Comparison of ENCODE assay signal across 10 mouse cellular contexts in the genomic region with DNA sequence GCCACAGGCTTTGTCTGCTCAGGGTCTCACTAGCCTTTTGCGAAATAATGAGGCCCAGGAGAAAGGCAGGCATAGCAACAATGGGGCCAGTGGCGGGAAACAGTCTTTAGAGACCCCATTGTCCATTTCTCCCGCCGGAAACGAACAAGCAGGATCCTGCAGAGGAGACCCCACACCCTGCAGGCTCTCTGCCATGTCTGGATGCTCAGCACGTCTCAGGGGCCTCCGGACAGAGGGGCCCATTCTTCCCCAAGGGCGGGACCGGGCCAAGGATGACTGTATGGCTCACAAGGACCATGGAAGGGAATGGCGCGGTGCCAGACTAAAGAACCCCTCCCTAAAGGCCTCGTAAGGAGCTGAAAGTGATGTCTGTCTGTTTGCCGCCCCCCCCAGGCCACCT. TPM values are rescaled to one million over a fixed set of nuclear protein-coding genes. Genes with fewer than 3 reads are reported as not detected.
DNase-seq lines count a peak whose midpoint lies in the region; ATAC-seq lines count a peak whose summit lies in the region.
"Had no signal": no experiment of that assay in that cellular context is flagged by ENCODE, and none has a peak within 500 bp of the region (broad histone marks: within the 10 kb centered on the region; RNA-seq: fewer than 3 reads in every experiment).

No protein-coding gene starts in this region.

- H3K9me3 ChIP-seq in hindbrain, embryonic 10.5 days = no peaks in the 10 kb centered on the region
- no peaks in the 10 kb centered on the region for H3K9me3 ChIP-seq in midbrain, embryonic 15.5 days

- peak overlapping the region; percentile 2; the same call in 1 of the 2 replicates for H3K4me2 ChIP-seq in midbrain, embryonic 15.5 days

- H3K4me1 ChIP-seq in hindbrain, embryonic 10.5 days (replicated peaks) = peaks cover 72% of the 10 kb centered on the region
- peaks cover 55% of the 10 kb centered on the region for H3K4me1 ChIP-seq in midbrain, embryonic 15.5 days

- WGBS in hindbrain, embryonic 10.5 days = 25% methylated on average over 13 of the region's 13 CpGs
- 14% methylated on average over 13 of the region's 13 CpGs for WGBS in midbrain, embryonic 15.5 days

- DNase-seq in kidney, postnatal 10 days = peak; percentile 29
- DNase-seq in kidney, adult 18-20 months = no peak
- DNase-seq in embryo, embryonic 9.5 days (ENCODE audit: extremely low spot score) = peak; percentile 39
- peak; percentile 68 for DNase-seq in hindbrain, embryonic 10.5 days (ENCODE audit: low spot score)
- no peak for DNase-seq in spleen, postnatal 4 days (ENCODE audit: low spot score in 2 of 2)
- no peak for DNase-seq in urinary bladder, adult 2 months (ENCODE audit: low spot score)
- DNase-seq in layer of hippocampus, adult 11-12 months (ENCODE audit: low spot score) = no peak
- DNase-seq: adrenal gland, adult 2 months; right cerebral cortex, postnatal 25 days had no signal

- H3K9ac ChIP-seq in midbrain, embryonic 15.5 days = no peak overlapping the region

- H3K36me3 ChIP-seq in hindbrain, embryonic 10.5 days = peaks cover 39% of the 10 kb centered on the region
- 0 out of 2 replicates have a peak, but pooled peaks cover 3% of the 10 kb centered on the region for H3K36me3 ChIP-seq in midbrain, embryonic 15.5 days (replicated peaks)

- peak overlapping the region; percentile 86 for H3K4me3 ChIP-seq in hindbrain, embryonic 10.5 days
- no peak overlapping the region for H3K4me3 ChIP-seq in midbrain, embryonic 15.5 days

- ATAC-seq in midbrain, embryonic 15.5 days (replicated peaks) = no peak

- peak overlapping the region; percentile 95 for H3K27ac ChIP-seq in hindbrain, embryonic 10.5 days
- no peak overlapping the region for H3K27ac ChIP-seq in midbrain, embryonic 15.5 days

- no peaks in the 10 kb centered on the region for H3K27me3 ChIP-seq in hindbrain, embryonic 10.5 days (ENCODE audit: insufficient read depth, poor library complexity, severe bottlenecking)
- no peaks in the 10 kb centered on the region; the same call in 1 of the 2 replicates for H3K27me3 ChIP-seq in midbrain, embryonic 15.5 days (replicated peaks)

RNA-seq across cellular contexts. Expression of a gene that starts 1.3 kb away (rescaled TPM):
- 3.4 and 4.5 TPM in 2 replicates for polyA plus RNA-seq in hindbrain, embryonic 10.5 days (2016; fragmentation: Nextera tagmentation; extraction: Ambion mirVana)
- 1.3 TPM in 1 of 2 replicates, not detected in the other for polyA plus RNA-seq in midbrain, embryonic 15.5 days (2015; fragmentation: Nextera tagmentation; extraction: Ambion mirVana)
- polyA plus RNA-seq in urinary bladder, adult 2 months (2012; rRNA removed) = not detected in 2 replicates
- polyA plus RNA-seq: adrenal gland, adult 2 months had no signal

RNA-seq across cellular contexts. Expression of a gene that starts 1.5 kb away (rescaled TPM):
- 68.1 and 76.0 TPM in 2 replicates for polyA plus RNA-seq in hindbrain, embryonic 10.5 days (2016; fragmentation: Nextera tagmentation; extraction: Ambion mirVana)
- 92.6 and 93.7 TPM in 2 replicates for polyA plus RNA-seq in midbrain, embryonic 15.5 days (2015; fragmentation: Nextera tagmentation; extraction: Ambion mirVana)
- 96.2 and 131 TPM in 2 replicates for polyA plus RNA-seq in urinary bladder, adult 2 months (2012; rRNA removed)

RNA-seq across cellular contexts. Expression of a gene that starts 2.7 kb away (rescaled TPM):
- polyA plus RNA-seq in hindbrain, embryonic 10.5 days (2016; fragmentation: Nextera tagmentation; extraction: Ambion mirVana) = 174 and 193 TPM in 2 replicates
- polyA plus RNA-seq in midbrain, embryonic 15.5 days (2015; fragmentation: Nextera tagmentation; extraction: Ambion mirVana) = 32.6 and 36.3 TPM in 2 replicates
- 15.4 and 16.5 TPM in 2 replicates for polyA plus RNA-seq in urinary bladder, adult 2 months (2012; rRNA removed)

RNA-seq across cellular contexts. Expression of a gene that starts 7.8 kb away (rescaled TPM):
- polyA plus RNA-seq in hindbrain, embryonic 10.5 days (2016; fragmentation: Nextera tagmentation; extraction: Ambion mirVana) = 0.95 and 1.2 TPM in 2 replicates
- polyA plus RNA-seq in midbrain, embryonic 15.5 days (2015; fragmentation: Nextera tagmentation; extraction: Ambion mirVana) = 0.24 and 0.44 TPM in 2 replicates
- polyA plus RNA-seq in urinary bladder, adult 2 months (2012; rRNA removed) = 0.06 and 0.18 TPM in 2 replicates

RNA-seq across cellular contexts. Expression of a gene that starts 8.7 kb away (rescaled TPM):
- 68.1 and 88.5 TPM in 2 replicates for polyA plus RNA-seq in hindbrain, embryonic 10.5 days (2016; fragmentation: Nextera tagmentation; extraction: Ambion mirVana)
- 160 TPM in 2 replicates for polyA plus RNA-seq in midbrain, embryonic 15.5 days (2015; fragmentation: Nextera tagmentation; extraction: Ambion mirVana)
- polyA plus RNA-seq in urinary bladder, adult 2 months (2012; rRNA removed) = 47.5 and 66.1 TPM in 2 replicates

Comparison
In these comparisons a context has a peak if more than half of its experiments do, and no peak if none do; other contexts are left out.
1. DNase-seq: peak in kidney, postnatal 10 days (single experiment), embryo, embryonic 9.5 days (single experiment) and hindbrain, embryonic 10.5 days (single experiment); none in kidney, adult 18-20 months (single experiment), spleen, postnatal 4 days (0 of 2), urinary bladder, adult 2 months (single experiment) and layer of hippocampus, adult 11-12 months (single experiment).